Mouse (Mus musculus) MN1 (cell line): Measurements from ENCODE around the gene Trmt13.
A peak's percentile ranks its signal among the peaks of the same experiment; 100 is the strongest.
"Not testable (repeated sequence)": the region's sequence is repeated elsewhere in the genome, so short reads cannot be mapped to it uniquely, and the experiment has no call there.

ENCODE experiments used
- DNase-seq: peaks from one replicate; pipeline ENCODE4 v3.0.0-alpha.2; 2016; ENCODE audit warnings: low spot score

Gene Trmt13

GRCm38 (mm10) chr3:116634091-116634490, 19.7 kb upstream of the Trmt13 start:
- DNase-seq = no peak

GRCm38 (mm10) chr3:116632971-116633370, 18.6 kb upstream of the Trmt13 start:
- no peak for DNase-seq

- no peak for DNase-seq
Observed at GRCm38 (mm10) chr3:116631459-116631858, 17.1 kb upstream of the Trmt13 start.

GRCm38 (mm10) chr3:116622641-116623040, 8.3 kb upstream of the Trmt13 start:
- no peak for DNase-seq

- DNase-seq = peak; percentile 42
Observed at GRCm38 (mm10) chr3:116620636-116621370, 6.4 kb upstream of the Trmt13 start.

GRCm38 (mm10) chr3:116618855-116619254, 4.5 kb upstream of the Trmt13 start:
- no peak for DNase-seq

GRCm38 (mm10) chr3:116615318-116616068, 1.1 kb upstream of the Trmt13 start:
- no peak for DNase-seq

GRCm38 (mm10) chr3:116604570-116604969, 9.8 kb downstream of the Trmt13 start:
- DNase-seq = no peak

GRCm38 (mm10) chr3:116601781-116602180, 12.6 kb downstream of the Trmt13 start:
- no peak for DNase-seq

- no peak for DNase-seq
Observed at GRCm38 (mm10) chr3:116601005-116601404, 13.4 kb downstream of the Trmt13 start.

- no peak for DNase-seq
Observed at GRCm38 (mm10) chr3:116599705-116600104, 14.7 kb downstream of the Trmt13 start.

GRCm38 (mm10) chr3:116595603-116595991, 18.8 kb downstream of the Trmt13 start:
- no peak for DNase-seq

- peak; percentile 95 for DNase-seq
Observed at GRCm38 (mm10) chr3:116594728-116595602, 19.4 kb downstream of the Trmt13 start, which contains the start of gene Sass6. Sass6 (plus strand) TSS chr3:116594982.

- peak; percentile 36 for DNase-seq
Observed at GRCm38 (mm10) chr3:116594076-116594727, 20.2 kb downstream of the Trmt13 start.

GRCm38 (mm10) chr3:116582201-116582600, 32.2 kb downstream of the Trmt13 start:
- no peak for DNase-seq

- DNase-seq = no peak
Observed at GRCm38 (mm10) chr3:116577286-116577685, 37.1 kb downstream of the Trmt13 start.

- no peak for DNase-seq
Observed at GRCm38 (mm10) chr3:116570628-116571027, 43.8 kb downstream of the Trmt13 start.

GRCm38 (mm10) chr3:116563095-116563492, 51.3 kb downstream of the Trmt13 start:
- no peak for DNase-seq

GRCm38 (mm10) chr3:116562408-116563094, 51.8 kb downstream of the Trmt13 start, which contains the start of gene Lrrc39:
Lrrc39 (plus strand) TSS chr3:116562973.
- DNase-seq = no peak

- DNase-seq = not testable (repeated sequence)
Observed at GRCm38 (mm10) chr3:116561315-116561714, 53.1 kb downstream of the Trmt13 start.

- no peak for DNase-seq
Observed at GRCm38 (mm10) chr3:116551362-116551761, 63.0 kb downstream of the Trmt13 start.
